19 mouse cellular contexts compared by ENCODE assay signal in the genomic region with DNA sequence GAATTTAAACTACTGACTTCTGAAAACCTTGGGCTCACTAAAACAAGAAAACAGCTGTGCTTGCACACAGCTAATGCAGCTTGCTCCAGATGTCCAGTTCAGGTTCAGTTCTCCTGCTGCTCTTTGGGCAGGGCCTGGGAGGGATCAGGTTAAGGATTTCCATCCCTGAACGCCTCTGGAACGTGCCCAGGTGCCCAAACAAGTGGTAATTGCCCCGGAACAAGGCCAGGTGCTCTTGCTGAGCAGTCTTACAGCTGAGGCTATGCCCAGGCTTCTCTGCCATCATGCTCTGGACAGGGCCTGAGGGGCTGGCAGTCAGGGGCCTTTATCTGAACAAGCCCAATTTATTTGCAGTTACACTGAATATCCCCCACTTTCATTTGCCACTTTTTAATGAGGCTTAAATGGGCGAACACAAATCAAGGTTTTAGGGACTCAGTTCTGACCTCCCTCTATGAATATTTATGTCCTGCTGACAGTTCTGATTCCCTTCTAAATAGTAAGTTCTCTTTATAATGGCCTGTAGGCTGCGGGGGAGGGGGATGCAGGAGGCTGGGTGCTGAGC. TPM values are rescaled to one million over a fixed set of nuclear protein-coding genes. Genes with fewer than 3 reads are reported as not detected.
DNase-seq lines count a peak whose midpoint lies in the region; ATAC-seq and TF ChIP-seq lines count a peak whose summit lies in the region.
"Had no signal": no experiment of that assay in that cellular context is flagged by ENCODE, and none has a peak within 500 bp of the region (broad histone marks: within the 10 kb centered on the region; RNA-seq: fewer than 3 reads in every experiment).

No protein-coding gene starts in this region.

- ATAC-seq in forebrain, embryonic 14.5 days, result peak; percentile 22; the same call in 1 of the 2 replicates
- ATAC-seq in midbrain, embryonic 14.5 days (ENCODE audit: low FRiP score, low TSS enrichment), result no peak
- no peak for ATAC-seq in monocyte, adult 5-6 weeks (replicated peaks; ENCODE audit: insufficient number of reproducible peaks, low FRiP score, low TSS enrichment, poor library complexity, severe bottlenecking)
- ATAC-seq in cerebellum, adult (ENCODE audit: insufficient number of reproducible peaks, low FRiP score, low TSS enrichment), result no peak
- ATAC-seq: inflammation-experienced regulatory T-cells, adult 6 months had no signal

- no peak overlapping the region for H3K27ac ChIP-seq in kidney, adult 2 months (ENCODE audit: insufficient read depth, low read depth, low read length)
- H3K27ac ChIP-seq in forebrain, embryonic 14.5 days (ENCODE audit: low read depth, low read length), result peak overlapping the region; percentile 49; the same call in 1 of the 2 replicates
- peak overlapping the region; percentile 52; the same call in 1 of the 2 replicates for H3K27ac ChIP-seq in midbrain, embryonic 14.5 days (replicated peaks; ENCODE audit: low read depth, low read length)
- H3K27ac ChIP-seq: heart, adult 2 months; layer of hippocampus, adult 2 months; liver, embryonic 14.5 days had no signal

- peak; percentile 58 for DNase-seq in kidney, adult 2 months
- no peak for DNase-seq in kidney, postnatal 14 days
- DNase-seq in forebrain, embryonic 14.5 days (ENCODE audit: low spot score), result peak; percentile 78
- DNase-seq in kidney, postnatal 36 days, result peak; percentile 46 to 59
- DNase-seq in midbrain, embryonic 14.5 days, result no peak
- no peak for DNase-seq in thymus, postnatal 25 days
- DNase-seq: cerebellum, adult 18-20 months; gastrocnemius, postnatal 10 days; heart, adult 2 months; lung, postnatal 10 days; thymus, adult 18-20 months had no signal

- no peaks in the 10 kb centered on the region for H3K4me1 ChIP-seq in kidney, adult 2 months (ENCODE audit: control insufficient read depth, insufficient read depth, low read length)
- H3K4me1 ChIP-seq in forebrain, embryonic 14.5 days (ENCODE audit: control insufficient read depth, insufficient read depth, low read length), result peaks cover 56% of the 10 kb centered on the region
- H3K4me1 ChIP-seq in midbrain, embryonic 14.5 days (ENCODE audit: control insufficient read depth, insufficient read depth, low read length), result peaks cover 58% of the 10 kb centered on the region

- no peak overlapping the region for H3K4me2 ChIP-seq in forebrain, embryonic 14.5 days (ENCODE audit: low read length)
- H3K4me2 ChIP-seq in midbrain, embryonic 14.5 days (ENCODE audit: low read length), result no peak overlapping the region
- H3K4me2 ChIP-seq: embryonic facial prominence, embryonic 12.5 days had no signal

- H3K9ac ChIP-seq in forebrain, embryonic 14.5 days (ENCODE audit: low read length), result no peak overlapping the region; the same call in 1 of the 2 replicates
- H3K9ac ChIP-seq in midbrain, embryonic 14.5 days (replicated peaks; ENCODE audit: low read length), result peak overlapping the region; percentile 24; the same call in 1 of the 2 replicates
- H3K9ac ChIP-seq: embryonic facial prominence, embryonic 12.5 days; liver, embryonic 14.5 days had no signal

- H3K27me3 ChIP-seq in kidney, adult 2 months (replicated peaks; ENCODE audit: control insufficient read depth, insufficient read depth, low read length), result no peaks in the 10 kb centered on the region
- no peaks in the 10 kb centered on the region for H3K27me3 ChIP-seq in forebrain, embryonic 14.5 days (replicated peaks; ENCODE audit: control insufficient read depth, insufficient read depth, low read length)
- H3K27me3 ChIP-seq in midbrain, embryonic 14.5 days (ENCODE audit: control insufficient read depth, insufficient read depth, low read length), result no peaks in the 10 kb centered on the region
- H3K27me3 ChIP-seq: embryonic facial prominence, embryonic 12.5 days; megakaryocyte, embryonic 14.5 days had no signal

- no peak overlapping the region for H3K4me3 ChIP-seq in kidney, adult 2 months (ENCODE audit: insufficient read depth, low read depth, low read length)
- no peak overlapping the region for H3K4me3 ChIP-seq in forebrain, embryonic 14.5 days (ENCODE audit: low read depth, low read length)
- H3K4me3 ChIP-seq in midbrain, embryonic 14.5 days (replicated peaks; ENCODE audit: low read depth, low read length), result no peak overlapping the region
- H3K4me3 ChIP-seq: embryonic facial prominence, embryonic 12.5 days; heart, adult 2 months; layer of hippocampus, adult 2 months; megakaryocyte, embryonic 14.5 days had no signal

- no peaks in the 10 kb centered on the region for H3K36me3 ChIP-seq in kidney, adult 2 months (ENCODE audit: control insufficient read depth, insufficient read depth, low read length)
- peaks cover 20% of the 10 kb centered on the region; the same call in 1 of the 2 replicates for H3K36me3 ChIP-seq in forebrain, embryonic 14.5 days (ENCODE audit: control insufficient read depth, insufficient read depth, low read length)
- H3K36me3 ChIP-seq in midbrain, embryonic 14.5 days (ENCODE audit: control insufficient read depth, insufficient read depth, low read length), result peaks cover 25% of the 10 kb centered on the region

- H3K9me3 ChIP-seq in forebrain, embryonic 14.5 days (replicated peaks; ENCODE audit: control insufficient read depth, low read length), result no peaks in the 10 kb centered on the region
- no peaks in the 10 kb centered on the region for H3K9me3 ChIP-seq in midbrain, embryonic 14.5 days (ENCODE audit: control insufficient read depth, low read length)
- H3K9me3 ChIP-seq: embryonic facial prominence, embryonic 12.5 days; G1E; megakaryocyte, embryonic 14.5 days had no signal

- TF ChIP-seq CTCF in kidney, adult 2 months (conservative IDR thresholded peaks at IDR 0.05; ENCODE audit: insufficient read depth, insufficient read length, low read depth, low read length), result no peak

- no peak for TF ChIP-seq POLR2A in kidney, adult 2 months (IDR thresholded peaks at IDR 0.05; ENCODE audit: low read depth, low read length)

- WGBS in kidney, adult 2 months, result 41% methylated on average over 5 of the region's 5 CpGs
- 9% methylated on average over 5 of the region's 5 CpGs for WGBS in forebrain, embryonic 14.5 days
- WGBS in midbrain, embryonic 14.5 days, result 31% methylated on average over 5 of the region's 5 CpGs

RNA-seq across cellular contexts. Expression of a gene that starts 9.8 kb away (rescaled TPM):
- 5.0 TPM in 2 replicates for polyA plus RNA-seq in kidney, adult 2 months (2012; rRNA removed)
- polyA plus RNA-seq in forebrain, embryonic 14.5 days (2014; fragmentation: Nextera tagmentation; extraction: Ambion mirVana), result 12.8 and 14.0 TPM in 2 replicates
- 11.3 and 11.4 TPM in 2 replicates for polyA plus RNA-seq in midbrain, embryonic 14.5 days (2014; fragmentation: Nextera tagmentation; extraction: Ambion mirVana)
- 4.7 to 14.6 TPM (median 5.0 TPM) in 3 replicates for total RNA-seq in monocyte, adult 5-6 weeks (2017)

RNA-seq across cellular contexts. Expression of a gene that starts 46.7 kb away (rescaled TPM):
- 23.6 and 24.3 TPM in 2 replicates for polyA plus RNA-seq in kidney, adult 2 months (2012; rRNA removed)
- 116 and 138 TPM in 2 replicates for polyA plus RNA-seq in forebrain, embryonic 14.5 days (2014; fragmentation: Nextera tagmentation; extraction: Ambion mirVana)
- polyA plus RNA-seq in midbrain, embryonic 14.5 days (2014; fragmentation: Nextera tagmentation; extraction: Ambion mirVana), result 103 and 136 TPM in 2 replicates
- total RNA-seq in monocyte, adult 5-6 weeks (2017), result 107 to 224 TPM (median 209 TPM) in 3 replicates

Comparison
In these comparisons a context has a peak if more than half of its experiments do, and no peak if none do; other contexts are left out.
1. DNase-seq: peak in kidney, adult 2 months (single experiment), forebrain, embryonic 14.5 days (single experiment) and kidney, postnatal 36 days (2 of 2); none in kidney, postnatal 14 days (single experiment), midbrain, embryonic 14.5 days (single experiment) and thymus, postnatal 25 days (single experiment).